Mouse (Mus musculus) bone marrow macrophage, adult 2 months (primary cell): ENCODE data around the gene Ell2.

ENCODE experiments used
- CTCF ChIP-seq: IDR thresholded peaks from 2 replicates; pipeline ENCODE4 v1.5.1; 2012; ENCODE audit warnings: low read depth, mild to moderate bottlenecking, low read length, moderate library complexity
- POLR2A ChIP-seq: IDR thresholded peaks from 2 replicates; pipeline ENCODE4 v1.6.1; 2012; ENCODE audit warnings: mild to moderate bottlenecking, low read depth, low read length, borderline replicate concordance

DNA sequence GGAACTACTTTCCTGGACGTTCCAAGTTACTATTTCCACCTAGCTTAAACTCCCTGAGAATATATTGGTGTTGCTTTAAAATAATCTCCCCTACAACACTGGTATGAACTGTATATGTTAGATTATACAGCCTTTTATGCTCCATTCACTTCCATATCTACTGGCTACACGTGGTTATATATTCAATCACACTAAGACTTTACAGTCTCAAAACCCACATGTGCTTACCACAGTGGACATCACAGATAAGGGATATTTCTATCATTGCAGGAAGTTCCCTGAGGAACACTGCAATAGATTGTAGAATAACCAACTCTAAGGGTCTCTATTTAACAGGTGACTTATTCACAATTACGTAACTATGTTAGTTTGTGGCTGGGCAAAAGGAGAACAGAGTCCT lies 40.7 kb downstream of the Ell2 start:
- TF ChIP-seq CTCF = no peak
- TF ChIP-seq POLR2A = no peak
